Mouse (Mus musculus) intestine, embryonic 16.5 days (tissue): Measurements from ENCODE around the gene Zbtb5. TPM values are rescaled to one million over a fixed set of nuclear protein-coding genes. Genes with fewer than 3 reads are reported as not detected.
"Not testable (repeated sequence)": the region's sequence is repeated elsewhere in the genome, so short reads cannot be mapped to it uniquely, and the experiment has no call there.

Experiments used
- ATAC-seq: fragments of 200-750 bp; cut with Nextera tagmentation; 2 replicates; pipeline ENCODE4 v1.8.0; 2017; ENCODE audit warnings: moderate TSS enrichment, moderate library complexity
- H3K27ac ChIP-seq: fragments of 300-500 bp; sonication (generic); 2 replicates; pipeline ENCODE4 v1.5.1; 2014; ENCODE audit warnings: mild to moderate bottlenecking, low read length
- H3K27me3 ChIP-seq: fragments of 300-500 bp; sonication (generic); replicated peaks from 2 replicates; pipeline ENCODE4 v1.6.1; 2014; ENCODE audit warnings: low read length, control low read depth, mixed read lengths; ENCODE audit not compliant: control insufficient read depth, insufficient read depth
- H3K36me3 ChIP-seq: fragments of 300-500 bp; sonication (generic); 2 replicates; pipeline ENCODE4 v1.6.1; 2014; ENCODE audit warnings: low read length, control low read depth; ENCODE audit not compliant: control insufficient read depth, insufficient read depth
- H3K4me1 ChIP-seq: fragments of 300-500 bp; sonication (generic); 2 replicates; pipeline ENCODE4 v1.6.1; 2014; ENCODE audit warnings: low read length, control low read depth, mixed read lengths; ENCODE audit not compliant: control insufficient read depth, insufficient read depth
- H3K4me2 ChIP-seq: fragments of 300-500 bp; sonication (generic); 2 replicates; pipeline ENCODE4 v1.6.1; 2014; ENCODE audit warnings: low read depth, low read length, control low read depth
- H3K4me3 ChIP-seq: fragments of 300-500 bp; sonication (generic); 2 replicates; pipeline ENCODE4 v1.5.1; 2014; ENCODE audit warnings: mild to moderate bottlenecking, low read length
- H3K9ac ChIP-seq: fragments of 300-500 bp; sonication (generic); 2 replicates; pipeline ENCODE4 v1.6.1; 2014; ENCODE audit warnings: low read depth, low read length
- H3K9me3 ChIP-seq: fragments of 300-500 bp; sonication (generic); 2 replicates; pipeline ENCODE4 v1.6.1; 2016; ENCODE audit warnings: low read length, control low read depth; ENCODE audit not compliant: control insufficient read depth
- WGBS: fragments of 180-500 bp; shearing (Covaris S2); extraction: QIAGEN DNeasy Blood & Tissue Kit; methylation state at CpG from one replicate; pipeline ENCODE4 v1.1.7; 2014; 5-methylcytosine and 5-hydroxymethylcytosine counted together
- polyA plus RNA-seq: library from polyadenylated mRNA; unstranded; fragments of >200 nt; fragmentation: Nextera tagmentation; extraction: Ambion mirVana; gene quantifications from 2 replicates; pipeline ENCODE4 v1.2.1, GENCODE M21; 2015

The Zbtb5 gene
- polyA plus RNA-seq, 1 experiment from 2014 or later, result 12.8 TPM

DNA sequence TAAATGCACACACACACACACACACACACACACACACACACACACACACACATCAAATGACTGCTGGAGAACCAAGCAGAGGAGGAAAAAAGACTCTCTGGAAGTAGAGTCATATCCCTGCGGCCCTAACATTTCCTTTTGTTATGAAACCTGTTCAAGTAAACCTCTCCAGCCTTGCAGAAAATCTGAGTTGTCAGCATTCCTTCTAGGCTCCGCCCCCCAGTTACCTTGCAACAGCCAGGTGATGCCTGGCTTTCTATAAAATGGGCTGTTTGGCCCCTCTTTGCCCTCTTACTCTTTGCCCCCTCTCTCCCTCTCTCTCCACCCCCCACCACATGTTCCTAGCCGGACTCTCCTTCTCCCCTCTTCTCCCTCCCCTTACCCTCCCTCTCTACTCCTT lies 46.5 kb downstream of the Zbtb5 start:
- Histone ChIP-seq H3K27me3 (no peaks in the 10 kb centered on the region), H3K4me3 (no peak overlapping the region), H3K36me3 (no peaks in the 10 kb centered on the region), H3K4me1 (no peaks in the 10 kb centered on the region), H3K27ac (no peak overlapping the region), H3K9ac (no peak overlapping the region), H3K9me3 (no peaks in the 10 kb centered on the region), H3K4me2 (no peak overlapping the region)
- ATAC-seq, result no peak
- 71% methylated on average over 3 of the region's 3 CpGs for WGBS

DNA sequence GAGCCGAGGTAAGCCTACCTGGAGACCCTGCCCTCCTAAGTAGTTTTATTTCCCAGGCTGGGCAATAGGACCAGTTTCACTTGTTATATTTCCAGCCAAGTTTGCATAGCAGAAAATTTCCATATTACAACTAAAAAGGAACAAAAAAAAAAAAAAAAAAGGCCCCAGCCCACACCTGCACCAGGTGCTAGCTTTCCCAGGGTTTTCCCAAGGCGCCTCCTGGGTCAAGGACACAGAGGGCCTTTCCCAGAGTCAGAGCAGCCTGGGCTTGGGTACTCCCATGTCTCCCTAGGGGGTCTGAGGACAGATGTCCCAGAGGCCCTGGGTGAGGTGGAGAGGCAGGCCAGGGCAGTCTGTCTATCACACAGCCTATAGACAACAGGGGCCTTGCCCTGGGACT lies 47.0 kb downstream of the Zbtb5 start:
- no peak for ATAC-seq
- H3K4me2 ChIP-seq, result no peak overlapping the region
- no peaks in the 10 kb centered on the region for H3K27me3 ChIP-seq
- no peak overlapping the region for H3K27ac ChIP-seq
- 81% methylated on average over 2 of the region's 2 CpGs for WGBS
- H3K9ac ChIP-seq, result no peak overlapping the region
- no peak overlapping the region for H3K4me3 ChIP-seq
- H3K9me3 ChIP-seq, result no peaks in the 10 kb centered on the region
- H3K36me3 ChIP-seq, result no peaks in the 10 kb centered on the region
- H3K4me1 ChIP-seq, result no peaks in the 10 kb centered on the region

DNA sequence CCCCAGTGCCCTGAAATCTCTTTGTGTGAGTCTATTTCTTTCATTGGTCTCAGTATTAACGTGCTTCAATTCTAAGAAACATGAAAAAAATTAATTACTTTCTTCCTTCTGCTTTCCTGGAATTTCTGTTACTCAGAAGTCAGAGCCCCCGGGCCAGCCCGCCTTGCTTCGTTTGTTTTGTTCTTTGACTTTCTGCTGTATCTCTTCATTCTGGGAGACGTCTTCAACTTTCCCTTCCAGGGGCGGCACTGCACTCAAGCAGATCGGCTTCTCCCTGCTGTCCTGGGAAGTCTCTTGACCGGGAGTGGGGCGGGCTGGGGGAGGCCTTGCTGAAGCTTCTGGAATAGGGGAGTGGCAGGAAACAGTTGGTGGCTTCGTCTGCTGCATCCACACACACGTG lies 49.1 kb downstream of the Zbtb5 start:
- Histone ChIP-seq H3K36me3 (no peaks in the 10 kb centered on the region), H3K27me3 (no peaks in the 10 kb centered on the region), H3K9ac (no peak overlapping the region), H3K4me2 (no peak overlapping the region), H3K9me3 (no peaks in the 10 kb centered on the region), H3K27ac (no peak overlapping the region), H3K4me1 (no peaks in the 10 kb centered on the region), H3K4me3 (no peak overlapping the region)
- 55% methylated on average over 11 of the region's 11 CpGs for WGBS
- ATAC-seq, result no peak

- ATAC-seq, result no peak
- no peak overlapping the region for H3K27ac ChIP-seq
- H3K4me3 ChIP-seq, result no peak overlapping the region
- H3K9me3 ChIP-seq, result no peaks in the 10 kb centered on the region
- 92% methylated on average over 13 of the region's 13 CpGs for WGBS
- no peaks in the 10 kb centered on the region for H3K36me3 ChIP-seq
- H3K4me2 ChIP-seq, result no peak overlapping the region
- H3K9ac ChIP-seq, result no peak overlapping the region
- no peaks in the 10 kb centered on the region for H3K27me3 ChIP-seq
- no peaks in the 10 kb centered on the region for H3K4me1 ChIP-seq
These were observed 53.0 kb downstream of the Zbtb5 start for GRCm38 (mm10) chr4:44959220-44959619.

DNA sequence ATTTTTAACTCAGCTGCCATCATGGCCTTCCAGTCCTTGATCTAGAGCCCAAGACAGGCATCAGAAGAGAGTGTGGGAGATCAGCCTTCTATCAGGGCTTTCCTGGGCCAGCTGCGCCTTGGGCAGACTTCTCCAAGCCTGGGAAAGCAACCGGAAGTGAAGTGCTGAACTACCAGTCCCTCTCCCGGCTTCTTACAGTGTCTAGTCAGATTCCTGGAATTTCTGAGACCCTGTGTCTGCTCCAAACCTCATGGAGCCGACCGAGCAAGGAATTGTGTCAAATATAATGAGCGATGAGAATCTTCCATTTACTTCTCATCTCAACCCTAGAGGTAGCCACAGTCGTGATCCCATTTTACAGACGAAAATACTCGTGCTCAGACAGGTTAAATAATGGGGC lies 53.4 kb downstream of the Zbtb5 start:
- H3K9me3 ChIP-seq, result no peaks in the 10 kb centered on the region
- H3K36me3 ChIP-seq, result no peaks in the 10 kb centered on the region
- no peak overlapping the region for H3K4me3 ChIP-seq
- ATAC-seq, result no peak
- no peak overlapping the region for H3K9ac ChIP-seq
- H3K4me2 ChIP-seq, result no peak overlapping the region
- WGBS, result 78% methylated on average over 9 of the region's 9 CpGs
- H3K27ac ChIP-seq, result no peak overlapping the region
- H3K27me3 ChIP-seq, result no peaks in the 10 kb centered on the region
- H3K4me1 ChIP-seq, result no peaks in the 10 kb centered on the region

DNA sequence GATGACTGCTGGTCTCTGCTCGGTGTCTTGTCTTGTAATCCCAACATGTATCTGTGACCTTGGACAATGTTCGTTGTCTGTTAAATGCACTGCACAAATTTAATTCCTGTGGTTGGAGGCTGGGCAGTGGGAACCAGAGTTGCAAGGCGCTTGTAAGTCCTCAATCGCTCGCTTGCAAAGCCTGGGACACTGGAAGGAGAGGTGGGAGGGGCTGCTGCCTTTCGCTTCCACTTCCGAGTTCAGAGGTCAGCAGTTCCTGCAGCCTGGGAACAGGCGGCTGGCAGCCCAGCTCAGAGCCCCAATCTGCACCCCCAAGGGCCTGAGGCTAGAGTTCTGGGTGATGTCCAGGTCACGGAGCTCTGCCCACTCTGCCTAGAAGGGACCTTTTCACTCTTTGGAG lies 59.2 kb downstream of the Zbtb5 start:
- ATAC-seq, result no peak
- Histone ChIP-seq H3K4me3 (no peak overlapping the region), H3K4me2 (no peak overlapping the region), H3K9ac (no peak overlapping the region), H3K27me3 (no peaks in the 10 kb centered on the region), H3K9me3 (no peaks in the 10 kb centered on the region), H3K27ac (no peak overlapping the region), H3K4me1 (no peaks in the 10 kb centered on the region), H3K36me3 (no peaks in the 10 kb centered on the region)
- 63% methylated on average over 9 of the region's 9 CpGs for WGBS

GRCm38 (mm10) chr4:44948314-44948713 lies 63.9 kb downstream of the Zbtb5 start:
- Histone ChIP-seq H3K36me3 (no peaks in the 10 kb centered on the region), H3K4me1 (no peaks in the 10 kb centered on the region), H3K9ac (no peak overlapping the region), H3K4me2 (no peak overlapping the region), H3K27me3 (no peaks in the 10 kb centered on the region), H3K27ac (no peak overlapping the region), H3K4me3 (no peak overlapping the region), H3K9me3 (no peaks in the 10 kb centered on the region)
- 73% methylated on average over 1 of the region's 1 CpGs for WGBS
- no peak for ATAC-seq

GRCm38 (mm10) chr4:44947464-44947863 lies 64.7 kb downstream of the Zbtb5 start:
- Histone ChIP-seq H3K4me3 (no peak overlapping the region), H3K9ac (no peak overlapping the region), H3K36me3 (no peaks in the 10 kb centered on the region), H3K4me2 (no peak overlapping the region), H3K4me1 (no peaks in the 10 kb centered on the region), H3K27ac (no peak overlapping the region), H3K9me3 (no peaks in the 10 kb centered on the region), H3K27me3 (no peaks in the 10 kb centered on the region)
- 81% methylated on average over 5 of the region's 5 CpGs for WGBS
- no peak for ATAC-seq

- 90% methylated on average over 2 of the region's 2 CpGs for WGBS
- not testable (repeated sequence) for H3K4me3 ChIP-seq, H3K4me2 ChIP-seq, H3K27ac ChIP-seq, ATAC-seq, H3K27me3 ChIP-seq, H3K36me3 ChIP-seq, H3K9ac ChIP-seq, H3K9me3 ChIP-seq, H3K4me1 ChIP-seq
These were observed 66.1 kb downstream of the Zbtb5 start for GRCm38 (mm10) chr4:44946126-44946525.

GRCm38 (mm10) chr4:44944426-44945075 lies 67.7 kb downstream of the Zbtb5 start:
- H3K27me3 ChIP-seq, result no peaks in the 10 kb centered on the region
- no peak overlapping the region for H3K9ac ChIP-seq
- H3K4me3 ChIP-seq, result no peak overlapping the region
- no peaks in the 10 kb centered on the region for H3K36me3 ChIP-seq
- H3K4me2 ChIP-seq, result no peak overlapping the region
- no peaks in the 10 kb centered on the region for H3K9me3 ChIP-seq
- ATAC-seq, result no peak
- no peak overlapping the region for H3K27ac ChIP-seq
- H3K4me1 ChIP-seq, result no peaks in the 10 kb centered on the region
- WGBS, result 85% methylated on average over 10 of the region's 10 CpGs
